Mouse (Mus musculus) liver, embryonic 16.5 days (tissue): ENCODE results near the gene Hyal1. TPM values are rescaled to one million over a fixed set of nuclear protein-coding genes. Genes with fewer than 3 reads are reported as not detected.
A peak's percentile ranks its signal among the peaks of the same experiment; 100 is the strongest.
"Not testable (repeated sequence)": the region's sequence is repeated elsewhere in the genome, so short reads cannot be mapped to it uniquely, and the experiment has no call there.

ENCODE experiments used
- ATAC-seq: fragments of 200-750 bp; cut with Nextera tagmentation; 2 replicates; pipeline ENCODE4 v1.8.0; 2017; ENCODE audit warnings: low read depth, mild to moderate bottlenecking, moderate number of reproducible peaks, moderate library complexity
- H3K27ac ChIP-seq: fragments of 300-500 bp; sonication (generic); 2 replicates; pipeline ENCODE4 v1.5.1; 2014; ENCODE audit warnings: mild to moderate bottlenecking, low read length
- H3K27me3 ChIP-seq: fragments of 300-500 bp; sonication (generic); 2 replicates; pipeline ENCODE4 v1.6.1; 2014; ENCODE audit warnings: low read depth, low read length, mixed read lengths; ENCODE audit not compliant: control insufficient read depth, insufficient read depth
- H3K36me3 ChIP-seq: fragments of 300-500 bp; sonication (generic); 2 replicates; pipeline ENCODE4 v1.6.1; 2014; ENCODE audit warnings: mild to moderate bottlenecking; ENCODE audit not compliant: control insufficient read depth, insufficient read depth
- H3K4me1 ChIP-seq: fragments of 300-500 bp; sonication (generic); 2 replicates; pipeline ENCODE4 v1.6.1; 2014; ENCODE audit warnings: low read depth, low read length, mixed read lengths; ENCODE audit not compliant: control insufficient read depth
- H3K4me2 ChIP-seq: fragments of 300-500 bp; sonication (generic); 2 replicates; pipeline ENCODE4 v1.6.1; 2014; ENCODE audit warnings: low read depth, low read length, mixed read lengths
- H3K4me3 ChIP-seq: fragments of 300-500 bp; sonication (generic); 2 replicates; pipeline ENCODE4 v1.5.1; 2014; ENCODE audit warnings: low read depth, mild to moderate bottlenecking, low read length
- H3K9ac ChIP-seq: fragments of 300-500 bp; sonication (generic); 2 replicates; pipeline ENCODE4 v1.6.1; 2014; ENCODE audit warnings: low read depth, low read length
- H3K9me3 ChIP-seq: fragments of 300-500 bp; sonication (generic); replicated peaks from 2 replicates; pipeline ENCODE4 v1.6.1; 2016; ENCODE audit warnings: low read length; ENCODE audit not compliant: control insufficient read depth
- WGBS: fragments of 180-500 bp; shearing (Covaris S2); extraction: QIAGEN DNeasy Blood & Tissue Kit; methylation state at CpG from one replicate; pipeline ENCODE4 v1.1.7; 2014; ENCODE audit not compliant: insufficient replicate concordance; 5-methylcytosine and 5-hydroxymethylcytosine counted together
- polyA plus RNA-seq: library from polyadenylated mRNA; unstranded; fragments of >200 nt; fragmentation: Nextera tagmentation; extraction: Ambion mirVana; gene quantifications from 2 replicates; pipeline ENCODE4 v1.2.1, GENCODE M21; 2015

Gene Hyal1
- polyA plus RNA-seq, 1 experiment from 2014 or later = 3.8 TPM

DNA sequence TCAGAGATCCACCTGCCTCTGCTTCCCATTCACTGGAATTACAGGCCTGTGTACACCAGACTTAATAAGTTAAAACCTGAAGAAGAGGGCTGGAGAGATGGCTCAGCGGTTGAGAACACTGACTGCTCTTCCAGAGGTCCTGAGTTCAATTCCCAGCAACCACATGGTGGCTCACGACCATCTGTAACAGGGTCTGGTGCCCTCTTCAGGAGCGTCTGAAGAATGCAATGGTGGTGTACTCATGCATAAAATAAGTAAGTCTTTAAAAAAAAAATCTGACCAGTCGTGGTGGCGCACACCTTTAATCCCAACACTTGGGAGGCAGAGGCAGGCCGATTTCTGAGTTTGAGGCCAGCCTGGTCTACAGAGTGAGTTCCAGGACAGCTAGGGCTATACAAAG lies 3.0 kb upstream of the Hyal1 start:
- not testable (repeated sequence) for H3K4me3 ChIP-seq, H3K27ac ChIP-seq, H3K9ac ChIP-seq, H3K9me3 ChIP-seq, H3K36me3 ChIP-seq, H3K4me2 ChIP-seq, H3K27me3 ChIP-seq, ATAC-seq
- 76% methylated on average over 6 of the region's 6 CpGs for WGBS
- peaks cover 59% of the 10 kb centered on the region for H3K4me1 ChIP-seq

GRCm38 (mm10) chr9:107575579-107576356 lies 959 bp upstream of the Hyal1 start:
- peak overlapping the region; percentile 79 for H3K27ac ChIP-seq
- H3K4me1 ChIP-seq = peaks cover 56% of the 10 kb centered on the region

DNA sequence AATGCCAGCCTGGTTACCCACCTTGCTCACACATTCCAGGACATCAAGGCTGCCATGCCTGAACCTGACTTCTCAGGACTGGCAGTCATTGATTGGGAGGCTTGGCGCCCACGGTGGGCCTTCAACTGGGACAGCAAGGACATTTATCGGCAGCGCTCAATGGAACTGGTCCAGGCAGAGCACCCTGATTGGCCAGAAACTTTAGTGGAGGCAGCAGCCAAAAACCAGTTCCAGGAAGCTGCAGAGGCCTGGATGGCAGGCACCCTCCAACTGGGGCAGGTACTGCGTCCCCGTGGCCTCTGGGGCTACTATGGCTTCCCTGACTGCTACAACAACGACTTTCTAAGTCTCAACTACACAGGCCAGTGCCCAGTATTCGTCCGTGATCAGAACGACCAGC lies 1.1 kb downstream of the Hyal1 start:
- no peak overlapping the region for H3K4me2 ChIP-seq
- H3K4me3 ChIP-seq = no peak overlapping the region
- no peaks in the 10 kb centered on the region for H3K9me3 ChIP-seq
- ATAC-seq = no peak
- no peak overlapping the region for H3K9ac ChIP-seq
- peaks cover 52% of the 10 kb centered on the region for H3K4me1 ChIP-seq
- no peak overlapping the region for H3K27ac ChIP-seq
- H3K27me3 ChIP-seq = no peaks in the 10 kb centered on the region
- H3K36me3 ChIP-seq = no peaks in the 10 kb centered on the region; the same call in 1 of the 2 replicates
- 87% methylated on average over 10 of the region's 10 CpGs for WGBS

More at GRCm38 (mm10) chr9:107575579-107576356, 959 bp upstream of the Hyal1 start:
- Histone ChIP-seq H3K27me3 (no peaks in the 10 kb centered on the region), H3K36me3 (peaks cover 4% of the 10 kb centered on the region), H3K4me2 (no peak overlapping the region), H3K9ac (no peak overlapping the region), H3K9me3 (no peaks in the 10 kb centered on the region), H3K4me3 (no peak overlapping the region)
- WGBS = 71% methylated on average over 14 of the region's 14 CpGs
- no peak for ATAC-seq

GRCm38 (mm10) chr9:107578587-107578986 lies 1.9 kb downstream of the Hyal1 start, which contains the start of gene Naa80:
TSS of gene Naa80 (plus strand) at chr9:107578887.
- H3K4me2 ChIP-seq = no peak within 1 kb of the TSS
- no peaks in the 10 kb centered on the region for H3K9me3 ChIP-seq
- H3K4me3 ChIP-seq = no peak within 1 kb of the TSS
- ATAC-seq = no peak
- H3K4me1 ChIP-seq = peaks cover 49% of the 10 kb centered on the region
- H3K27me3 ChIP-seq = no peaks in the 10 kb centered on the region
- no peak within 1 kb of the TSS for H3K9ac ChIP-seq
- peak within 1 kb of the TSS; percentile 92 for H3K27ac ChIP-seq
- peaks cover 7% of the 10 kb centered on the region for H3K36me3 ChIP-seq
- WGBS = 68% methylated on average over 3 of the region's 3 CpGs

DNA sequence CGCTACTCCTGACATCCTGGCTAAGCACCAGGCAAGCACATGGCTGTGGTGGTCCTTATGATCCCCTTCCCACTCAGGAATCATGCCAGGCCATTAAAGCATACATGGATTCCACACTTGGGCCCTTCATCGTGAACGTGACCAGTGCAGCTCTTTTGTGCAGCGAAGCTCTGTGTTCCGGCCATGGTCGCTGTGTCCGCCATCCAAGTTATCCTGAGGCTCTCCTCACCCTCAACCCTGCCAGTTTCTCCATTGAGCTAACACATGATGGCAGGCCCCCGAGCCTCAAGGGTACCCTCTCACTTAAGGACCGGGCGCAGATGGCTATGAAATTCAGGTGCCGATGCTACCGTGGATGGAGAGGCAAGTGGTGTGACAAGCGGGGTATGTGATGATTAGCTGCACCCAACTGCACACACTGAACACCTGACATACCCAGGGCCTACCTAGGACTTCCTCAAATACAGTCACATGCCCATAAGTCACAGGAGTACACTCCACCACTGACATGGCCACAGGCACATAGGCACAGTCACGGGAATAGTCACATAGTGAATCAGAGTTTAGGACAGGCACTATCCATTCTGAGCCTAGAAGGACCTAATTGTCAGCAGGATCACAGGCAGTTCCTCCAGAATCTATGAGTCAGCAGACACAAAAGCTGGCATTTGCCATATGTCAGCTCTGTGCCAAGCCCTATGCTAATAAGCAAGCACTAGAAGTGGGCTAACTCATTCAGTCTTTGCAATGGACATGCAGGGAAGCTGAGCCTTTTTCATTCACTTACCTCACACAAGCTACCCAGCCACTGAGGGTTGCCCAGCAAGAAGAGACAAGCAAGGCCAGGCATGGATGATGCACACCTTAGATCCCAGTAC lies 2.5 kb downstream of the Hyal1 start:
- Histone ChIP-seq H3K36me3 (peaks cover 7% of the 10 kb centered on the region), H3K9ac (no peak overlapping the region), H3K9me3 (no peaks in the 10 kb centered on the region), H3K4me2 (no peak overlapping the region), H3K27me3 (no peaks in the 10 kb centered on the region), H3K27ac (peak overlapping the region; percentile 92), H3K4me3 (no peak overlapping the region), H3K4me1 (peaks cover 49% of the 10 kb centered on the region)
- no peak for ATAC-seq
- 90% methylated on average over 14 of the region's 14 CpGs for WGBS

DNA sequence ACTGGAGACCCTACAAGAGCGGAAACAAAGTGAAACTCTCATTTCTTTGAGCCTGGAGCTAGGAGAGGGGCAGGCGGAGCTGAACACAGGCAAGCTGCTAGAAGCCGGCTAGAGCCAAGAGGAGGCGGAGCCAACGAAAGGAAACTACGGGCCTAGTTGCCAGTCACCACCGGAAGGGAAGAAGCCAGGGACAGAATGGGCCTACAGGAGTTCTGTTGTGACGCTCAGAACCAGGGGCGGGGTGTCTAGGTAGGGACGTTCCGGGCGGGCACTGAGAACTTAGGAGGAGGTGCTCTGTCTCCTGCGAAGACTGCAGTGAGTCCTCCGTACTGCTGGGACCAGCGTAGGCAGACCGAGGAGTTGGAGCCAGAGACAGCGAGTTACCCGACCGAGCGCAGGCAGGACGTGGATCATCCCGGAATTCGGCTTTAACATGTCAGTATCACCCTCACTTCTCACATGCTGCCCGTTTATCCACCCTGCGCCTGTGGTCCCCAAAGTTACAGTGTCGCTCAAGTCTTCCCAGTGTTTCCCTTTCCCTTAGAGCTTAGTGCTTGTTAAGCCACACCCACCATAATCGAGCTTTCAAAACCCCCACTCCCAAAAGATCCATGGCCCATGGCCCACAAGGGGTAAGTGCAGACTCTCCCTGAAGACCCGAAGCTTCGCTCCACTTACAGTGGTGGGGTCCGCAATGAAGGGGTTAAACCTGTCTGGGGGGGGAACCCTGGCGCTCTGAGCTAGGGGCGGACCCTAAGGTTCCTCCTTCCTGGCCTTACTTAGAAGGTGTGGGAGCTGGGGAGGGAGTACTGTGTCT lies 4.0 kb downstream of the Hyal1 start, which contains the start of gene Hyal3:
TSS of gene Hyal3 (plus strand) at position 318 of the 817 bp plus-strand sequence.
- Histone ChIP-seq H3K4me3 (peak within 1 kb of the TSS; percentile 70), H3K9me3 (no peaks in the 10 kb centered on the region), H3K9ac (peak within 1 kb of the TSS; percentile 73), H3K36me3 (peaks cover 7% of the 10 kb centered on the region), H3K4me1 (peaks cover 49% of the 10 kb centered on the region), H3K27me3 (no peaks in the 10 kb centered on the region), H3K4me2 (peak within 1 kb of the TSS; percentile 79), H3K27ac (peak within 1 kb of the TSS; percentile 92)
- under 1% methylated on average over 32 of the region's 32 CpGs for WGBS
- ATAC-seq = peak; percentile 79

DNA sequence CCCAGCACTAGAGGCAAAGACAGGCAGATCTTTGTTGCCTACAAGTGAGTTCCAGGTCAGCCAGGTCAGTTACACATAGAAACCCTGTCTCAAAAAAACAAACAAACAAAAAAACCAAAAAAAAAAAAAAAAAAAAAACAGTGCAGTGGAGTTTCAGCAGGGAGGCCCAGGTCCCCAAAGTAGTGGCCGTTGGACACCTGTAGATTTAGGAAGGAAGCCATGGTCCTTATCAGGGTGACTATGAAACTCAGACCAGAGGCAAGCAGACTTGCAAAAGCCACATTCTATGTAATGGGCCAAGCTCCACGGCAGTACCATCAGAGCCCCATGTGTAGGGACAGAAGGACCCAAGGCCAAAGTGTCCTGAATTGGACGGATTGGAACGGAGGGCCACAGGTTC lies 4.9 kb downstream of the Hyal1 start:
- no peak for ATAC-seq
- H3K27ac ChIP-seq = peak overlapping the region; percentile 92
- 22% methylated on average over 4 of the region's 4 CpGs for WGBS
- peaks cover 7% of the 10 kb centered on the region for H3K36me3 ChIP-seq
- H3K4me3 ChIP-seq = peak overlapping the region; percentile 70
- H3K9me3 ChIP-seq = no peaks in the 10 kb centered on the region
- peaks cover 49% of the 10 kb centered on the region for H3K4me1 ChIP-seq
- peak overlapping the region; percentile 73 for H3K9ac ChIP-seq
- peak overlapping the region; percentile 79 for H3K4me2 ChIP-seq
- H3K27me3 ChIP-seq = no peaks in the 10 kb centered on the region

- no peak for ATAC-seq
- 78% methylated on average over 7 of the region's 7 CpGs for WGBS
- H3K9me3 ChIP-seq = no peaks in the 10 kb centered on the region
- H3K36me3 ChIP-seq = peaks cover 7% of the 10 kb centered on the region
- H3K4me1 ChIP-seq = peaks cover 41% of the 10 kb centered on the region
- no peaks in the 10 kb centered on the region for H3K27me3 ChIP-seq
- H3K27ac ChIP-seq = peak overlapping the region; percentile 92
- peak overlapping the region; percentile 79; the same call in 1 of the 2 replicates for H3K4me2 ChIP-seq
- H3K9ac ChIP-seq = peak overlapping the region; percentile 73; the same call in 1 of the 2 replicates
- peak overlapping the region; percentile 70; the same call in 1 of the 2 replicates for H3K4me3 ChIP-seq
Measured at GRCm38 (mm10) chr9:107582509-107583062, 5.9 kb downstream of the Hyal1 start.
